Mouse (Mus musculus): ENCODE measurements around the gene Plekhj1. TPM values are rescaled to one million over a fixed set of nuclear protein-coding genes. Genes with fewer than 3 reads are reported as not detected.

The Plekhj1 gene
- total and polyA plus RNA-seq, 2 experiments from 2014 or later = 88.1 to 94.1 TPM

DNA sequence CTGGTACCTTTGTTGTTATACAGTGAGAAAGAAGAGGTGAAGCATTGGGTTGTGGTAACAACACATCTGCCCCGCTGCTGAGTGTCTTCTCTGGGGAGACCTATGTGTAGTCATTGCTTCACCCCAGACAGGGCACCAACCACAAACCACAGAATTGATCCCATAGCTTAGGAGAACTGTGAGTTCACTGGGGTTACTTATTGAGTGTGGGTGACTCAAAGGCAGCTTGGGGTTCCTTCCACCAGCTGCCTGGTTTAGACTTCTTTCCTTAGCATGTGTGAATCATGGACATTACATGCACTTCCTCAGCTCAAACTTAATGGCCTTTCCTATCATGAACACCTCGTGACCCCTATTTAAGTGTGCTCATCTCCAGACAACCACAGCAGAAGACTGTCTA lies 34.9 kb downstream of the Plekhj1 start:
- Histone ChIP-seq H3K4me2 (ENCODE audit: low read depth, low read length, poor library complexity, severe bottlenecking) (no peak overlapping the region), H3K27me3 (ENCODE audit: insufficient read depth, low read length) (no peaks in the 10 kb centered on the region), H3K4me3 (ENCODE audit: low read depth, low read length) (no peak overlapping the region), H3K4me1 (ENCODE audit: insufficient read depth, low read length) (no peaks in the 10 kb centered on the region), H3K36me3 (ENCODE audit: insufficient read depth, low read length) (peaks cover 34% of the 10 kb centered on the region), H3K9me3 (ENCODE audit: low read length) (no peaks in the 10 kb centered on the region), H3K9ac (replicated peaks; ENCODE audit: low read length, poor library complexity, severe bottlenecking) (no peak overlapping the region), H3K27ac (ENCODE audit: low read depth, low read length) (no peak overlapping the region)
- DNase-seq (ENCODE audit: low spot score) (no peak), ATAC-seq (ENCODE audit: low FRiP score) (no peak)
- no peak for TF ChIP-seq CTCF (IDR thresholded peaks at IDR 0.05)
- WGBS = 98% methylated on average over 2 of the region's 2 CpGs

DNA sequence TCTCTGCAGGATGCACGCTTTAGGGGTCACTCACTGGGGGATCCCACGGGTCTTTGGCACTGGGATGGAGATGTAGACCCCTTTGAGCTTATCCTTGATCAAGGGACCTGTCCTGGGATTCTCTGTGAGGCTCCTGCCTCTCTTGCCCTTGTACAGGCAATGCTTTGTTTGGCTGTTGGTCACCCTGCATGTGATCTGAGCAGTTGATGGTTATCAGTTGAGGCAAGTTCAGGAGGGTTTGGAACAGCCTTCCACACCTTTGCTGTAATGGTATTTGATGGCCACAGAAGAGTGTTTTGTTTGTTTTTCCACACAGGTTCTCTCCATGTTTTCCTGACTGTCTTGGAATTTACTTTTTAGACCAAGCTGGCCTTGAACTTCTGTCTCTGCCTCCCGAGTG lies 36.6 kb downstream of the Plekhj1 start:
- WGBS = 67% methylated on average over 3 of the region's 3 CpGs

DNA sequence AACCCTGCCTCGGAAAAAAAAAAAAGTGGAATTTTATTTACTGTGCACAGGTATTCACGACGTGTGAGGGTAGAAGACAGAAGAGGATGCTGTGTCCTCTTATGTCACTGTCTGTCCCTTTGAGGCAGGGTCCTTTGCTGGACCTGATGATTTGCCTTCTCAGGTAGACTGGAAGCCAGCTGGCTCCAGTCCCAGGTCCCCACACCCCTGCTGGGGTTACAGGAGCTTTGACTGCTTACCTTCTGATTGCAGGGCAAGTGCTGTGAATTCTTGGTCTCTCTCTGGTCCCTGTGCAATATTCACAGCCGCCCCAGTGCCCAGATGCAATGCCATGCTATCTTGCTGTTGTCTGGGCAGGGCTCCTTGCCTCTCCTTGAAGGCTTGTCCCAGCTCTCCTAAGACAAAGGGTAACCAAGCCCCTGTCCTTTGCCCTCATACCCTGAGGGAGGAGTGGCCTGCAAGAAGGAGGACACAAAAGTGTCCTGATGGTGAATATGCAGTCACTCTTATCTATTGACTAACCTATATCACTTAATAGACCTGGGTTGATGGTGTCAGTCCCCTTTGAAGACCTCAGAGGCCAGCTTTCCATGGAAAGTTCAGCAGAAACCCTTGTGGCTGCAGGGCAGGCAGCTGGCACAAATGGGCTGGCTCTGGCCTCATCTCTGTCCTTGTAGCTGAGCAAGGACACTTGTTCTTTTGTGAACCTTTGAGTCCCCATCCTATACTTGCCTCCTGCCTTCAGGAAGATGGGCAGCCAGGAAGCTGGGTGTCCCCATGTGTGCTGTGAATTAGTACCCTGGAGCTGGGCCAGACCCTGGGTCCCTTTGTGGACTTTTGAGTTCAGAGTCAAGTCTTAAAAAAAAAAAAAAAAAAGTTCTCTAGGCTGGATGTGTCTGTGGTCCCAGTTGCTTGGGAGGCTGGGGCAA lies 37.6 kb downstream of the Plekhj1 start:
- no peak for ATAC-seq (ENCODE audit: low FRiP score)
- no peak for TF ChIP-seq CTCF (IDR thresholded peaks at IDR 0.05)
- H3K4me1 ChIP-seq (ENCODE audit: insufficient read depth, low read length) = peaks cover 22% of the 10 kb centered on the region
- no peaks in the 10 kb centered on the region for H3K27me3 ChIP-seq (ENCODE audit: insufficient read depth, low read length)
- no peaks in the 10 kb centered on the region for H3K9me3 ChIP-seq (ENCODE audit: low read length)
- no peak overlapping the region for H3K4me3 ChIP-seq (ENCODE audit: low read depth, low read length)
- H3K36me3 ChIP-seq (ENCODE audit: insufficient read depth, low read length) = peaks cover 10% of the 10 kb centered on the region
- H3K9ac ChIP-seq (replicated peaks; ENCODE audit: low read length, poor library complexity, severe bottlenecking) = no peak overlapping the region
- no peak overlapping the region for H3K27ac ChIP-seq (ENCODE audit: low read depth, low read length)
- H3K4me2 ChIP-seq (ENCODE audit: low read depth, low read length, poor library complexity, severe bottlenecking) = no peak overlapping the region
- no peak for DNase-seq (ENCODE audit: low spot score)
- WGBS = 87% methylated on average over 4 of the region's 4 CpGs

More for the DNA sequence above, 36.6 kb downstream of the Plekhj1 start:
- DNase-seq (ENCODE audit: low spot score) (no peak), ATAC-seq (ENCODE audit: low FRiP score) (no peak)
- H3K9ac ChIP-seq (replicated peaks; ENCODE audit: low read length, poor library complexity, severe bottlenecking) = no peak overlapping the region
- no peak overlapping the region for H3K27ac ChIP-seq (ENCODE audit: low read depth, low read length)
- H3K36me3 ChIP-seq (ENCODE audit: insufficient read depth, low read length) = peaks cover 19% of the 10 kb centered on the region
- no peak overlapping the region for H3K4me3 ChIP-seq (ENCODE audit: low read depth, low read length)
- no peaks in the 10 kb centered on the region for H3K9me3 ChIP-seq (ENCODE audit: low read length)
- TF ChIP-seq CTCF (IDR thresholded peaks at IDR 0.05) = no peak
- H3K4me1 ChIP-seq (ENCODE audit: insufficient read depth, low read length) = peaks cover 14% of the 10 kb centered on the region
- H3K4me2 ChIP-seq (ENCODE audit: low read depth, low read length, poor library complexity, severe bottlenecking) = no peak overlapping the region
- H3K27me3 ChIP-seq (ENCODE audit: insufficient read depth, low read length) = no peaks in the 10 kb centered on the region

DNA sequence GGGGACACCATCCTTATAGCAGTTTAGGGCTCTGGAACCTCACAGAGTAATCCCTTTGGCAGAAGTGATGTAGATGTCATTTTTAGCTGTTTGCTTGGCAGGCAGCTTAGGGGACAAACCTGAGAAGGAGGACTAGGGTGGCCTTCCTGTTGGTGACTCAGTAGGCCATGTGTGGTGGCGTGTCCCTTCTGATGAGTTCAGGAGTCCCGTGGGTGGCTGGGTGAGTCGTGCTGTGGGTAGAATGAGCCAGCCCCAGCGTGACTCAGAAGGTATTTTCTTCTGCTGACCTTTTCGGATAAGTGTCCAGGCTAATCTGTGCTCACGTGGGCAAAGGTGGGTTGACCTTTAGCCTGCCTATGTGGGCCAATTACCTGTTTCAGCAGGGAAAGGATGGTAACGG lies 39.8 kb downstream of the Plekhj1 start:
- H3K4me1 ChIP-seq (ENCODE audit: insufficient read depth, low read length) = peaks cover 22% of the 10 kb centered on the region
- DNase-seq (ENCODE audit: low spot score) = no peak
- no peak for ATAC-seq (ENCODE audit: low FRiP score)

DNA sequence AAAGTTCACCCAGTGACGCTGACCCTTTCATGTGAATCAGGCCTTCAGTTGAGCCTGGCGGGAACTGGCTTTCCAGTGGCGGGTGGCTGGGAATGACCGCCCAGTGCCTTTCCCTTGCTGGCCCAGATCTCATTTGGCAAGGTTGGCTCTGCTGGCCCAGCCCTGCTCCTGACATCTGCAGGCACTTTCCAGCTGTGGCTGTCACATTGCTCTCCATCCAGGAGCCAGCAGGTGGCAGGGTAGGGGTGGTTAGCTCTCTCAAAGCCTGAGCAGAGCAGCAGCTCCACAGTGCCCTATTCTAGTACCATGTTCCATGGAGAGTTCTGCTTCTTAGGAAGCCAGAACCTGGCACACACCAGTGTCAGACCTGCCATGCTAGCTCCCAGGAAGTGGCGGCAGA lies 40.7 kb downstream of the Plekhj1 start:
- no peak overlapping the region for H3K9ac ChIP-seq (replicated peaks; ENCODE audit: low read length, poor library complexity, severe bottlenecking)
- no peaks in the 10 kb centered on the region for H3K9me3 ChIP-seq (ENCODE audit: low read length)
- 33% methylated on average over 5 of the region's 5 CpGs for WGBS
- peaks cover 22% of the 10 kb centered on the region for H3K4me1 ChIP-seq (ENCODE audit: insufficient read depth, low read length)
- ATAC-seq (ENCODE audit: low FRiP score) (peak; percentile 26; the same call in 1 of the 2 replicates), DNase-seq (ENCODE audit: low spot score) (peak; percentile 69)
- no peaks in the 10 kb centered on the region for H3K36me3 ChIP-seq (ENCODE audit: insufficient read depth, low read length)
- no peak overlapping the region; the same call in 1 of the 2 replicates for H3K4me2 ChIP-seq (ENCODE audit: low read depth, low read length, poor library complexity, severe bottlenecking)
- H3K27ac ChIP-seq (ENCODE audit: low read depth, low read length) = peak overlapping the region; percentile 26; the same call in 1 of the 2 replicates
- no peak overlapping the region for H3K4me3 ChIP-seq (ENCODE audit: low read depth, low read length)
- no peaks in the 10 kb centered on the region for H3K27me3 ChIP-seq (ENCODE audit: insufficient read depth, low read length)
- peak; percentile 76 for TF ChIP-seq CTCF (IDR thresholded peaks at IDR 0.05)

More for the DNA sequence above, 39.8 kb downstream of the Plekhj1 start:
- Histone ChIP-seq H3K36me3 (ENCODE audit: insufficient read depth, low read length) (no peaks in the 10 kb centered on the region), H3K27me3 (ENCODE audit: insufficient read depth, low read length) (no peaks in the 10 kb centered on the region), H3K9me3 (ENCODE audit: low read length) (no peaks in the 10 kb centered on the region), H3K4me3 (ENCODE audit: low read depth, low read length) (no peak overlapping the region), H3K27ac (ENCODE audit: low read depth, low read length) (no peak overlapping the region), H3K4me2 (ENCODE audit: low read depth, low read length, poor library complexity, severe bottlenecking) (no peak overlapping the region), H3K9ac (replicated peaks; ENCODE audit: low read length, poor library complexity, severe bottlenecking) (no peak overlapping the region)
- TF ChIP-seq CTCF (IDR thresholded peaks at IDR 0.05) = no peak
- WGBS = 82% methylated on average over 7 of the region's 7 CpGs

DNA sequence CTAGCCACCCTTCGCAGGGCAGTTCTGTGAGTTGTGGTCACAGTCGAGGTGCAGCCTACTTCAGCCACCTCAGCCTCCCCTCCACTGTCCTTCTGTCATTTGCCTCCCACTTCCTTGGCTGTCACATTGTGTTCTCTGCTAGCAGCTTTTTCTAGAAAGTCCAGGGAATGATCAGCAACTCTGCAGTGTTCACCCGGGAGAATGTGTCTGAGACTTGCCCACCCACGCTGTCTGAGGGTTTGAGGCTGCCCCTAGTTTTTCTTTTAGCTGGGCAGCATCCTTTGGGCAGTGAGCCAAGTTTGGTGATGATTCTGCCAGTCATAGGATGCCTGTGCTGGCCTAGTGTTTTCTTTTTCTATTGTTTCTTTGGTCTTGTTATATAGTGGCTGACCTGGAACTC lies 41.5 kb downstream of the Plekhj1 start:
- Histone ChIP-seq H3K4me1 (ENCODE audit: insufficient read depth, low read length) (peaks cover 22% of the 10 kb centered on the region), H3K27ac (ENCODE audit: low read depth, low read length) (no peak overlapping the region), H3K27me3 (ENCODE audit: insufficient read depth, low read length) (no peaks in the 10 kb centered on the region), H3K4me3 (ENCODE audit: low read depth, low read length) (peak overlapping the region; percentile 8; the same call in 1 of the 2 replicates), H3K4me2 (ENCODE audit: low read depth, low read length, poor library complexity, severe bottlenecking) (peak overlapping the region; percentile 94), H3K36me3 (ENCODE audit: insufficient read depth, low read length) (no peaks in the 10 kb centered on the region), H3K9ac (replicated peaks; ENCODE audit: low read length, poor library complexity, severe bottlenecking) (no peak overlapping the region; the same call in 1 of the 2 replicates), H3K9me3 (ENCODE audit: low read length) (no peaks in the 10 kb centered on the region)
- 58% methylated on average over 4 of the region's 4 CpGs for WGBS
- DNase-seq (ENCODE audit: low spot score) (no peak), ATAC-seq (ENCODE audit: low FRiP score) (no peak)
- no peak for TF ChIP-seq CTCF (IDR thresholded peaks at IDR 0.05)

Measured in midbrain, postnatal 0 days (tissue).